Mouse (Mus musculus) layer of hippocampus, adult 9-11 months (tissue): Measurements from ENCODE around the gene Tm9sf2.
A peak's percentile ranks its signal among the peaks of the same experiment; 100 is the strongest.
"Not testable (repeated sequence)": the region's sequence is repeated elsewhere in the genome, so short reads cannot be mapped to it uniquely, and the experiment has no call there.

ENCODE experiments used
- DNase-seq: peaks from one replicate; pipeline ENCODE4 v3.0.0; 2022

Gene Tm9sf2

GRCm38 (mm10) chr14:122106822-122107468 is at the start of gene Tm9sf2:
Gene Tm9sf2, plus strand, starts transcription at chr14:122107038.
- peak; percentile 95 for DNase-seq

DNA sequence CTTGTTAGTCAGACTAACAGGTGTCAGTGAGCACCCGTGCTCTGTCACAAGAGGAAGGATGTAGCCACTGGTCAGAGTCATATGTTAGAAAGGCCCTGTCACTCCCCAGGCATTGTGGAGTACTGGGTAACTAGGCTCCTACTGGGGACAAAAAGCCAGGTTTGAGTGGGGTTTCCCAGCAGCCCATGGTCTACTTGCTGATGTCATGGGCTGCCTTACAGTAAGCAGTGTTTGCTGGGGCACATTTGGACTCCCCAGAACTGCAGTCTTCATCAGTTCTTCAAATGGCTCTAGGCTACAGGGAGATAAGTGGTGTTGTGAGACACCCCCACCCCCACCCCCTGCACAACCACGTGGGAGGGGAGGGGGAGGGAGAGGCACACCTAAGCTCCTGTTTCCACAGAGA is 48.9 kb upstream of the Tm9sf2 start:
- no peak for DNase-seq

- DNase-seq, result peak; percentile 71
Measured at GRCm38 (mm10) chr14:122060642-122061041, 46.2 kb upstream of the Tm9sf2 start.

- DNase-seq, result no peak
Measured at GRCm38 (mm10) chr14:122061376-122061775, 45.5 kb upstream of the Tm9sf2 start.

GRCm38 (mm10) chr14:122062411-122063090 is 44.3 kb upstream of the Tm9sf2 start:
- no peak for DNase-seq

DNA sequence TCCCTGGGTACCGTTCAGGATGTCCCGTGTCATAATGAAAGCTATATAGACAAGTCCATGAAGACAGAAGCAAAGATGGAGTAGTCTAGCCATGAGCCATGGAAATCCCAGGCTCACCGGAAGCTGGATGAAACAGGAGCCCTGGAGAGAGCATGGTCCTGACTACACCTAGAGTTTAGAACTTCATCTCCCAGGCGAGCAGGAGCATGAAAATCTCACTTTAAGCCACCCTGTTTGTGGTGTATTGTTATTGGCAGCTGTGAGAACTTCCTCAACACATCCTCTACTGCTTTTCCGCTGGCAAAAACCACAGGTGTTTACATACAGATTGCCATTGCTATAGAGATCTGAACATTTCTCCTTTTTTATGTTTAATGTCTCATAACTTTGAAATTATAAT is 43.2 kb upstream of the Tm9sf2 start:
- DNase-seq, result no peak

GRCm38 (mm10) chr14:122064519-122064918 is 42.3 kb upstream of the Tm9sf2 start:
- peak; percentile 24 for DNase-seq

DNA sequence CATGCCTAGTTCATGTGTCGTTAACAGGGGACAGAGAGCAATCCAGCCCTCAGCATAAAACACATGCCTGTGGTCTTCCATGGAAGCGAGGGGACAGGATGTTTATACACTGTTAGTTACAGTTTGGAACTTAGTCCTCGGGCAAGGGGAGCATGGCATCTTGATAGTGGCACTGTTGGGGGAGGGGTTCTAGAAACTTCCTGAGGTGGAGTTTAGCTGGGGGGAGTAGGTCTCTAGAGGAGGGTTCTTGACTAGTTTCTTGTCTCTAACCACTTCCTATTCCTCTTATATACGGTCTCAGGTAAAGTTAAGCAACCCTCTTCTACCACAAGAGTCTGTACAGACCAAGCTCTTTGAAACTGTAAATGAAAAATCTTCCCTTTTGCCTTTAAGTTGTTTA is 40.6 kb upstream of the Tm9sf2 start:
- DNase-seq, result no peak

DNA sequence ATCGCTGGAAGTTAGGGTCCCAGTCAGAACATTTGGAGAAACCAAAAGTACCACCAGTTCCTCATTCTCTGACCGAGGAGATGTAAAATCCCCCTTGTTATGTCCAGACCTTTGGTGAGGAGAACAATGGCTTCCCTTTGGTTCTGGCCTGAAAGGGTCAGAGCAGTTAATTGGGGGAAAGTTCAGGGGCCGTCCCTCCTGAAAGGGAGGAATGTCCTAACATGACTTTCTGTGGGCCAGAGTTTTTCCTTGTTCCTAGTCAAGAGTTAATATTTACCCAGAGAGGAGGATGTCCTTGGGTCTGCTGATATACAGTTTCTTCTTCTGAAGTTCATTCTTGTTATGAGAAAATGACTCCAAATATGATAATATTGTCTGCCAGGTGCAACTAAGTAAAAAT is 38.8 kb upstream of the Tm9sf2 start:
- not testable (repeated sequence) for DNase-seq

DNA sequence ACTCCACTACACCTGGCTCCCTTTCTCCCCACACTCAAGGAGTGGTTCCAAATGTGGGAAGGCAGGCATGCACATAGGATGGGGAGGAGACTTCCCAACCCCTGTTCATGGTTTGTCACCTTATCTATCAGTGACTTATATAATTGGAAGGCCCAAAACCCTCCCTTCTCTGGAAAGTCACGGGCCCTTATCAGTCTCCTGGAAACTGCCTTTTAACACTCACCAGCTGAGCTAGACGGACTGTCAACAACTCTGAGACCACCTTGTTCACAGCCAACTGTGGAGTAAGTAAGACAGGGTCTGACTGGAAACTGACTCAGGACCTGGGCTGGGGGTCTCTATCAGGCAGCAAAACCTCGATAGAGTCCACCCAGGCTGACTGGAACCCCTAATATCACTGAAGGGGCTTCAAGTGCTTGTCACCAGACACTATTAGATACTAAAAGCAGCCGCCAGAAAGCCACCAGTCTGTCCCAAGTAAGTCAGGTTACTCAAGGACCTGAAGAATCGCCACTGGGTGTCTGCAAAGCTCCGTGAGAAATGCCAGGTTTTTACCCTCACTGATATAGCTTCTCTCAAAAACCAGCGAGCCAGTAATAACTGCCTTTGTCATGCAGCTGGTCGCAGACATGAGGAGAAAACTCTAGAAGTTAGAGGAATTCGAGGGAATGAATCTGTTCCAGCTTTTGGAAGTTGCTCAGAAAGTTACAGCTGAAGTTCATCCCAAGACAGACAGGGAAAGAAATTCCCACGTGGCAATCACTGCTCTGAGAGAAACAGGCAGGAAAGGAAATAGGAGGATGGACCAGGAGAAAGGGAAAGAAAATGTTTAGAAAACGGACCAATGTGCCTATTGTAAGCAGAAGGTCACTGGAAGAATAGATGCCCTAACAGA is 37.8 kb upstream of the Tm9sf2 start:
- no peak for DNase-seq

GRCm38 (mm10) chr14:122069948-122070347 is 36.9 kb upstream of the Tm9sf2 start:
- DNase-seq, result no peak

DNA sequence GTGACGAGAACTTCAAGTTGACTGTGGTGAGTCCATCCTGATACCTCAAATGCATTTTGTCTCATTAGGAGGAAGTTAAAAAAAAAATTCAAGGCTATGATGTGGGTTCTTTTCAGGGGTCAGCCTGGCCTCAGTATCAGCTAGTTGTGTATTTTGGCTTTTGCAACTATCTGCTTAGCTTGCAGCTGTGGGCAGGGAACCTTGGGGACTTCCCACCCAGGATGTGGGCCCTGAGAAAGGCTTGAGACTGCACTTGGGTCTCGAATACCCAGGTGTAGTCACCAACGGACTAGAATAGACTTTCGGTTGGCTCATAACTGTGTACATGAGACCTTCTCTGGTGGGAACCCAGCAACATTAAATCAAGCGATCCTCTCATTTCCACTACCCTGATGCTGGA is 33.4 kb upstream of the Tm9sf2 start:
- no peak for DNase-seq

GRCm38 (mm10) chr14:122074360-122074759 is 32.5 kb upstream of the Tm9sf2 start:
- no peak for DNase-seq

DNA sequence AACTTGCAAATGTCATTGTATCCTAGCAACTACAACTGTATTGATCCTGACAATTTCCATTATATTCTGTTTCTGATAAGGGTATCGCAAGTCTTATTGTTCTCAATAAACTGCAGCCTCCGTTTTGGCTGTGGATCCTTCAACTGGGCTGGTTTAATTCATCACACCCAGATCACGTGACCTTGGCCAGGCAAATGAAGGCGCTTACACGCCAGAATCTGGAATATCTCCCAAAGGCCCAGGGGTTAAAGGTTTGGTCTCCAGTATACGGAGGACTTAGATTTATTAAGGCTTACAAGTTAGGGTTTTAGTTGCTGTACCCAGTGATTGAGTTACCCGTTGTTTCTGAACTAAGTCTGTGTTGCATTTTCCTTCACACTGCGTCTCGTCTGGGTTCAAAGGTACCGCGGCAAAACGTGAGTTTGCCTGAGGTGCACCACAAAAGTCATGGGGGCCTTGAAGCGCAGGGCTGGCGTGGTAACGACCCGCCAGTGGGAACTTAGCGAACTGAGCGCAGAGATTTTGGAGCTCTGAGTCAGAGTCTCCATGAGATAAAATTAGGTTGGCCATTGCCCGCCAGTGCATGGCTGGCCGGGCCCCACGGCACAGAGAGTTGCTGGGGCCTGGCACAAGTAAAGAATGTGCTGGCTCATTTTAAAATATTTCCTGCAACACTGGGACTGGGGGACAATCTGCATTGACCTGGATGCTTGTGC is 31.2 kb upstream of the Tm9sf2 start:
- DNase-seq, result no peak

DNA sequence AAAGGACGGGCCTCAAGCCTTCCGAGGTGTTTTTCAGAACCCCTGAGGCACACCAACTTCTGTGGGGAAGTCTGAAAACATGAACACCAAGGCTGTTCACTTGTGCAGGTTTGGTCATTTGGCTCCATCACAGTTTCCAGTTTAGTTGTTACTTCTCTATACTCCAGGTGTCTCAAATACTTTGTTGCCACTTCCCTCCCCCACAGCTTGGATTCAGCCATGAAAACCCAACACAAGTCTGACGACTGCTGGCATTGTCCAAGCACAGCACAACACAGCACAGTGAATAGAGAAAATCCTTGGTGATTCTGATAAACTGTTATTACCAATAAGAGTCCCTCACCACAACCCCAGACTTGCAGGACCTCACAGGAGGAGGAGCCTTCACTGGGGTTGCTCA is 29.8 kb upstream of the Tm9sf2 start:
- DNase-seq, result no peak

- no peak for DNase-seq
Measured at GRCm38 (mm10) chr14:122079428-122079827, 27.4 kb upstream of the Tm9sf2 start.

DNA sequence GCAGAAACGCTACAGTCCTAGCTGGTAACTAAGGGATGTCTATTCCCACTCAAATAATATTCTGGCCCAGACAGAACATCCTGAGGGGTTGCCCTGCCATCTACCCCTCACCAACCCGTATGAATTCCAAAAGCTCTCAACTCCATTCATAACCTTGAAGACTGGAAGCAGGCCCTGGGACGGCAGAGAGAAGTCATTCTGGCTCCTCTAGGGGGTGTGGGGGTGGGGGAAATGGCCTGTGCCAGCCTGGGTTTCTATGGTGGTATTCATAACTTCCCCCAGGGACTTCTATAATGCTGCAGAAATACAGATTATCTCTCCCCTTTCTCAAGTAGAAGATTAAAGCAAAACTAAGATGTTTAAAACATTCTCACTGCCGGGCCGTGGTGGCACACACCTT is 26.9 kb upstream of the Tm9sf2 start:
- no peak for DNase-seq

- no peak for DNase-seq
Measured at GRCm38 (mm10) chr14:122081308-122081707, 25.5 kb upstream of the Tm9sf2 start.

- no peak for DNase-seq
Measured at GRCm38 (mm10) chr14:122083499-122083898, 23.3 kb upstream of the Tm9sf2 start.

DNA sequence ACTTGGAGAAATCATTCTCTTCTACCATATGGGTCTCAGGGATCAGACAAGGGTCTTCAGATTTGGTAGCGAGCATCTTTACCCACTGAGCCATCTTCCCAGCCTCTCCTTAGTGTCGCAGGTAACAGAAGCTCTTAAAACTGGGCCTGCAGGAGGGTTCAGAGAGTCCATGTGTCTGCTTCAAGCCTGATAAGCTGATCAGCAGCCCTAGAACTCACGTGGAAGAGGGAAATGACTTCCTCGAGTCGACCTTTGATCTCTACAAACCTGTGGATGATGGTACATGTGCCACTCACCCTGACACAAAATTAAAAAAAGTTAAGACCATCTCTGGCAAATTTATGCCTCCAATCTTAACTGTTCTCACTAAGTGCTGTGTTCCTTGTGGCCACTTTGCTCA is 18.9 kb upstream of the Tm9sf2 start:
- DNase-seq, result no peak

GRCm38 (mm10) chr14:122092363-122092762 is 14.5 kb upstream of the Tm9sf2 start:
- DNase-seq, result no peak

- DNase-seq, result no peak
Measured at GRCm38 (mm10) chr14:122096331-122096730, 10.5 kb upstream of the Tm9sf2 start.

- no peak for DNase-seq
Measured at GRCm38 (mm10) chr14:122099584-122099983, 7.3 kb upstream of the Tm9sf2 start.
